Comparison of ENCODE assay signal across 9 mouse cellular contexts in genomic region chr10:115175591-115175991, GRCm38 (mm10). TPM values are rescaled to one million over a fixed set of nuclear protein-coding genes. Genes with fewer than 3 reads are reported as not detected.
DNase-seq lines count a peak whose midpoint lies in the region; ATAC-seq lines count a peak whose summit lies in the region.
"Had no signal": no experiment of that assay in that cellular context is flagged by ENCODE, and none has a peak within 500 bp of the region (broad histone marks: within the 10 kb centered on the region; RNA-seq: fewer than 3 reads in every experiment).

No protein-coding gene starts in this region.

- intact Hi-C loops in left cerebral cortex, postnatal 4 days (cut with DNase I): no loop called here

- ATAC-seq in activated CD4-positive, CD25-positive, alpha-beta regulatory T cell, adult 4 months: no peak
- ATAC-seq in inflammation-experienced regulatory T-cells, adult 6 months: no peak

- DNase-seq in kidney, postnatal 14 days: peak; percentile 1
- no peak for DNase-seq in kidney, postnatal 4 days
- peak; percentile 23 for DNase-seq in ZHBTc4 (ENCODE audit: low read depth, low spot score)
- peak; percentile 25 for DNase-seq in fat pad, adult 2 months (ENCODE audit: extremely low read depth, low read depth, low spot score)
- peak; percentile 64 for DNase-seq in left cerebral cortex, postnatal 4 days
- DNase-seq in ovary, postnatal 10 days (ENCODE audit: low spot score): no peak

RNA-seq across cellular contexts. Expression of gene Tph2, which starts 9.2 kb away (rescaled TPM):
- under 1 TPM; 0.48 to 0.70 TPM for total RNA-seq in left cerebral cortex, postnatal 4 days (2021)
- polyA plus RNA-seq in activated CD4-positive, CD25-positive, alpha-beta regulatory T cell, adult 4 months (2017; shearing (Covaris generic)): not detected
- polyA plus RNA-seq in inflammation-experienced regulatory T-cells, adult 6 months (2017; shearing (Covaris generic)): not detected
- polyA plus RNA-seq: liver, embryonic 16.5 days had no signal

Comparison
In these comparisons a context has a peak if more than half of its experiments do, and no peak if none do; other contexts are left out.
1. DNase-seq: peak in kidney, postnatal 14 days (single experiment), ZHBTc4 (single experiment), fat pad, adult 2 months (single experiment) and left cerebral cortex, postnatal 4 days (single experiment); none in kidney, postnatal 4 days (0 of 2) and ovary, postnatal 10 days (single experiment).